Mouse (Mus musculus): ENCODE results near the gene Plekhm1. TPM values are rescaled to one million over a fixed set of nuclear protein-coding genes. Genes with fewer than 3 reads are reported as not detected.

Plekhm1 gene
- total RNA-seq, 2 experiments from 2014 or later: 17.0 to 19.8 TPM

- intact Hi-C loops (cut with DNase I): no loop called here
- DNase-seq (ENCODE audit: extremely low spot score in 1 of 2, low spot score in 2 of 2): no peak
- H3K4me3 ChIP-seq: no peak overlapping the region
- H3K27ac ChIP-seq: no peak overlapping the region
- no peak for TF ChIP-seq CTCF (IDR thresholded peaks at IDR 0.05)
Measured at GRCm38 (mm10) chr11:103318042-103318441, 94.4 kb downstream of the Plekhm1 start.

- DNase-seq (ENCODE audit: extremely low spot score in 1 of 2, low spot score in 2 of 2): no peak
- Histone ChIP-seq H3K4me3 (no peak overlapping the region), H3K27ac (no peak overlapping the region)
- intact Hi-C loops (cut with DNase I): no loop called here
- TF ChIP-seq CTCF (IDR thresholded peaks at IDR 0.05): no peak
Measured at GRCm38 (mm10) chr11:103315379-103315778, 97.1 kb downstream of the Plekhm1 start.

- Histone ChIP-seq H3K27ac (no peak overlapping the region), H3K4me3 (no peak overlapping the region)
- no peak for TF ChIP-seq CTCF (IDR thresholded peaks at IDR 0.05)
- intact Hi-C loops (cut with DNase I): loop anchor here (5.0 kb wide), 1 partner anchor 48 kb away; the partner anchor contains the start of gene Map3k14
- DNase-seq (ENCODE audit: extremely low spot score in 1 of 2, low spot score in 2 of 2): no peak
Measured at GRCm38 (mm10) chr11:103314736-103315374, 97.6 kb downstream of the Plekhm1 start.

Other genes starting within 250 kb of the Plekhm1 start
- gene Fmnl1, start 241.6 kb downstream of the Plekhm1 start, total RNA-seq (2021): 100 to 1,000 TPM; 186 to 209 TPM
- gene 1700023F06Rik, start 204.1 kb downstream of the Plekhm1 start, total RNA-seq (2021): 1 to 10 TPM; 2.2 to 2.7 TPM
- 1 to 10 TPM; 1.7 to 2.9 TPM for gene Spata32, start 194.3 kb downstream of the Plekhm1 start, total RNA-seq (2021)
- 1 to 10 TPM; 4.4 to 4.9 TPM for gene Map3k14, start 145.2 kb downstream of the Plekhm1 start, total RNA-seq (2021)
- 10 to 100 TPM; 10.8 to 14.0 TPM for gene Arhgap27, start 49.0 kb downstream of the Plekhm1 start, total RNA-seq (2021)
- not detected for gene Lrrc37a, start 91.9 kb upstream of the Plekhm1 start, total RNA-seq (2021)
- under 1 TPM; 0.05 to 0.07 TPM for gene Gm884, start 208.5 kb upstream of the Plekhm1 start, total RNA-seq (2021)
- gene Lyzl6, start 226.2 kb upstream of the Plekhm1 start, total RNA-seq (2021): not detected
- 10 to 100 TPM; 92.5 to 92.7 TPM for gene Rprml, start 236.9 kb upstream of the Plekhm1 start, total RNA-seq (2021)

Measured in left cerebral cortex, adult 2 months (tissue).